Mouse (Mus musculus): ENCODE measurements around the gene Fbf1. TPM values are rescaled to one million over a fixed set of nuclear protein-coding genes. Genes with fewer than 3 reads are reported as not detected.

The Fbf1 gene
- polyA plus RNA-seq, 1 experiment from 2014 or later, result 37.3 TPM

DNA sequence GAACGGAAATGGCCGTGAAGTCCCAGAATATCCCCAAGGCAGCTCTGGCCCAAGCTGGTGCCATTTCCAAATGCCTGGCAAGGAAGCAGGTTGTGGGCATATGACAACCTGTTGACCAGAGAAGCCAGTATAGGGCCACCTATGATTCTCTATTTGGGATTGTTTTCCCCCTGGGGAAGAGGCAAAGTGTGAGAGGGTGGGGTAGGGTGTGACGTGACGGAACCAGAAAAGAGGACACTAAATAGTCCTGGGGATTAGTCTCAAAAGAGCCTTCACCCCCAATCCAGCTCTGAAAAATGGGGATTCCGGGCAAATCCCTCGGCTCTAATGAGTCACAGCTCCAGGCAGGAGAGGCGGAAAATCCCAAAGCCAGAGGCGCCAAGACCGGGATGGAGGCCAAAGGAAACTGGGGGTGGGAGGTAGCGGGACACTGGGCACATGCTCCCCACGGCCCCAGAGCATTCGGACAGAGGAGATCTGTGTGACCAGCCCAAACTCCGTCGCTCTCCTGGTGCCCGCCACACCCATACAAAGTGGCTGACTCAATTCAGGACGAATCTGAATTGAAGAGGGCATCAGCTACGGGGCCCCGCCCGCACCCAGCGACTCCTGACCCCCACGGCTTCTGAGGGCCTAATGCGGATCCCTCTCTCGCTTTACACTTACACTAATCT lies 59.4 kb downstream of the Fbf1 start:
- Histone ChIP-seq H3K4me2 (ENCODE audit: low read depth, low read length) (peak overlapping the region; percentile 71), H3K27ac (ENCODE audit: low read length) (peak overlapping the region; percentile 2; the same call in 1 of the 2 replicates), H3K4me1 (replicated peaks; ENCODE audit: control insufficient read depth, insufficient read depth, low read length) (peaks cover 58% of the 10 kb centered on the region), H3K9ac (ENCODE audit: low read length) (peak overlapping the region; percentile 77), H3K9me3 (ENCODE audit: control insufficient read depth, low read length) (no peaks in the 10 kb centered on the region), H3K27me3 (ENCODE audit: control insufficient read depth, insufficient read depth, low read depth, low read length) (peaks cover 34% of the 10 kb centered on the region), H3K36me3 (ENCODE audit: control insufficient read depth, insufficient read depth, low read length) (no peaks in the 10 kb centered on the region), H3K4me3 (ENCODE audit: low read length) (peak overlapping the region; percentile 64)
- WGBS, result 10% methylated on average over 23 of the region's 23 CpGs
- no peak for ATAC-seq (ENCODE audit: low read depth)

DNA sequence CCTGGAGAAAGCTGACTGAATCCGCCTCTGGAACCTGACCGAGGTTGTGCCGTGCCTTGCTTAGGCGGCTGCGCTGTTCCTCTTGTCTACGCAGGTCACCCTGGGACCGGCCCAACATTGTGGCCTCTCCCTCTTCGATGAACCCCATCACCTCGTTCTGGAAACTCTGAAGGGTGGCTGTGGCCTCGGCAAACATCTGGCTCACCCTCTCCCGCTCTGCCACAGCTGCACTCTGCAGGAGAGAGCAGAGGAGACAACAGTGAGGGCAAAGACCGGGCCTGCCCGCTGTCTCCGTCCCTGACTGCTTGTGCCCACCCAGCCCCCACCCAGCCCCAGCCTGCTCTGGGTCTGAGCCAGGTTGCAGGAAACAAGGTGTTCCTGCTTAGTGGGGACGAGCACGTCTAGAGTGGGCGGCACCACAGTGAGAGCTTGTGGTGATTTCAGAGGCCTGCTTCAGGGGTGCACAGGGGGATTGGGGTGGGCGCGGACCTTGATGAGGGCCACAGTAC lies 60.1 kb downstream of the Fbf1 start:
- H3K27ac ChIP-seq (ENCODE audit: low read length), result no peak overlapping the region
- 28% methylated on average over 19 of the region's 19 CpGs for WGBS

DNA sequence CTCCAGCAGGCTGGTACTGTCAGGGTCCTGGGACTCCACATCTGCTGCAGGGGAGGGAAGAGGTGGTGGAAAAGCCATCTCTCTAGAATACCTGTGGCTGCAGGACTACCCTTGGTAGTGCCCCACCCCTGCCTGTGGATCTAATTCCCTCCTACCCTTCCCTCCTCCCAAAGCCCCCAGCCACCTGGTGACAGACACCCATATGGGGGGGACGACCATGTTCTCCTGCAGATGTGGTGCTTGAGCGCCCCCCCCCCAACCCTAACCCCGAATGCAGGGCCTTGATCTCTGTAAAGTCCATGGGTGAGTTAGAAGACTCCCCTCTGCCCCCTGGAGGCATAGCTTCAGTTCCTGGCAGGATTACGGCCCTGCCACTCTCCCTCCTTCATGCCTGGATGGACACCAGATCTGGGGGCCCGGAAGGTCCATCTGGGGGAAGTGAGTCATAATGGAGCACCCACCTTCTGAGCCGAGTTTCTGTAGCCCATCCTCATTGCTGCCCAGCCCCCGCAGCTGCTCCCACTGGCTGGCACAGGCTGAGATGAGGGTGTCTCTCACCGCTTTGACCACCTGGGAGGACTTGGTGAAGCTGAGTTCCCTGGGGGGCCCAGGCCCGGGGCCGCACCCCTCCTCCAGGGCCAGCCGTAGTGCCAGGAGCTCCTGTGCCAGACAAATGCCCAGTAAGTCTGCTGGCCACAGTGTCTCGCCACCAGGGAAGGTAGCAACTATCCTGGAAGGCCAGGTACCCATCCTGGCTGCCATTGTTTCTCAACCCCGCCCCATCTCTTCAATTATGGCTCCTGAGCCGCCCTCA lies 60.8 kb downstream of the Fbf1 start:
- Histone ChIP-seq H3K4me1 (replicated peaks; ENCODE audit: control insufficient read depth, insufficient read depth, low read length) (peaks cover 67% of the 10 kb centered on the region), H3K27ac (ENCODE audit: low read length) (no peak overlapping the region), H3K4me2 (ENCODE audit: low read depth, low read length) (peak overlapping the region; percentile 71), H3K36me3 (ENCODE audit: control insufficient read depth, insufficient read depth, low read length) (no peaks in the 10 kb centered on the region), H3K9me3 (ENCODE audit: control insufficient read depth, low read length) (no peaks in the 10 kb centered on the region), H3K27me3 (ENCODE audit: control insufficient read depth, insufficient read depth, low read depth, low read length) (peaks cover 34% of the 10 kb centered on the region), H3K4me3 (ENCODE audit: low read length) (peak overlapping the region; percentile 64), H3K9ac (ENCODE audit: low read length) (peak overlapping the region; percentile 47)
- no peak for ATAC-seq (ENCODE audit: low read depth)
- 45% methylated on average over 13 of the region's 14 CpGs for WGBS

More for the DNA sequence above, 60.1 kb downstream of the Fbf1 start:
- ATAC-seq (ENCODE audit: low read depth), result no peak
- H3K4me1 ChIP-seq (replicated peaks; ENCODE audit: control insufficient read depth, insufficient read depth, low read length), result peaks cover 63% of the 10 kb centered on the region
- no peaks in the 10 kb centered on the region for H3K36me3 ChIP-seq (ENCODE audit: control insufficient read depth, insufficient read depth, low read length)
- peak overlapping the region; percentile 71 for H3K4me2 ChIP-seq (ENCODE audit: low read depth, low read length)
- H3K9ac ChIP-seq (ENCODE audit: low read length), result peak overlapping the region; percentile 77
- peaks cover 34% of the 10 kb centered on the region for H3K27me3 ChIP-seq (ENCODE audit: control insufficient read depth, insufficient read depth, low read depth, low read length)
- H3K9me3 ChIP-seq (ENCODE audit: control insufficient read depth, low read length), result no peaks in the 10 kb centered on the region
- H3K4me3 ChIP-seq (ENCODE audit: low read length), result peak overlapping the region; percentile 64

DNA sequence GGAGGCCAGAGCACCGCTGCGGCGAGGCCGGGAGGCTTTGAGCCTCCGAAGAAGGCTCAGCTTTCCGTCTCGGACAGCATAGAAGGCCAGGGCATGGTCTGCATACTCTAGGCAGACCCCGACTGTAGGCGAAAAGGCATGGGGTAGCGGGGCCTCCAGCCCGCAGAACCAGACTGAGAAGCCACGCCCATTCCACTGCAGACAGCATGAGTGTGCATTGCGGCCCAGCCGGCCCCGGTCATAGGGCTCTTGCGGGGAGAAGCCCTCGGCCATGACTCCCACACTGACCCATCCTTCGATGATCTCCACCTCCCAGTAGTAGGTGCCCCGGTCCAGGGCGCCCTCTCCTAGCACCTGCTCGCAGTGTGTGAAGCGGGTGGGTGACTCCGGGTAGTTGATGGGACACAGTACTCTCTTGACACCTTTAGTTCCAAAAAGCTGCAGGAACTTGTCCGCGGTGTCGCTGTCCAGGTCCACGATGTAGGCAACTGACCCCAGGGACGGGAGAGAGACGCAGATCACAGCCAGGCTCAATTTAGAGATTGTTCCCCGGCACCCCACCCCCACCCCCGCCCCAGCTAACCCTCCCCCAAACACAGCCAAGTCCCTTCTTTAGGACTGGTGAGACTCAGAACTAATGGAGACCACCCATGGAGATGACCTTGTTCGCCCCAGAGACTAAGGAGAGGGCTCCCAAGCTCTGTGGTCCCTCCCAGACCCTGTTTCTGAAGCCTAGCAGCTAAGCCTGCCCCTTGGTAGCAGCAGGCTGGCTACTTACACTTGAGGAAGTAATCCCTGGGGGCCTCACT lies 61.6 kb downstream of the Fbf1 start:
- no peaks in the 10 kb centered on the region for H3K9me3 ChIP-seq (ENCODE audit: control insufficient read depth, low read length)
- H3K27ac ChIP-seq (ENCODE audit: low read length), result no peak overlapping the region
- peak overlapping the region; percentile 26; the same call in 1 of the 2 replicates for H3K4me2 ChIP-seq (ENCODE audit: low read depth, low read length)
- H3K27me3 ChIP-seq (ENCODE audit: control insufficient read depth, insufficient read depth, low read depth, low read length), result peaks cover 34% of the 10 kb centered on the region
- peak overlapping the region; percentile 16; the same call in 1 of the 2 replicates for H3K4me3 ChIP-seq (ENCODE audit: low read length)
- H3K4me1 ChIP-seq (replicated peaks; ENCODE audit: control insufficient read depth, insufficient read depth, low read length), result peaks cover 76% of the 10 kb centered on the region
- no peak for ATAC-seq (ENCODE audit: low read depth)
- no peaks in the 10 kb centered on the region for H3K36me3 ChIP-seq (ENCODE audit: control insufficient read depth, insufficient read depth, low read length)
- peak overlapping the region; percentile 17; the same call in 1 of the 2 replicates for H3K9ac ChIP-seq (ENCODE audit: low read length)
- 33% methylated on average over 32 of the region's 32 CpGs for WGBS

DNA sequence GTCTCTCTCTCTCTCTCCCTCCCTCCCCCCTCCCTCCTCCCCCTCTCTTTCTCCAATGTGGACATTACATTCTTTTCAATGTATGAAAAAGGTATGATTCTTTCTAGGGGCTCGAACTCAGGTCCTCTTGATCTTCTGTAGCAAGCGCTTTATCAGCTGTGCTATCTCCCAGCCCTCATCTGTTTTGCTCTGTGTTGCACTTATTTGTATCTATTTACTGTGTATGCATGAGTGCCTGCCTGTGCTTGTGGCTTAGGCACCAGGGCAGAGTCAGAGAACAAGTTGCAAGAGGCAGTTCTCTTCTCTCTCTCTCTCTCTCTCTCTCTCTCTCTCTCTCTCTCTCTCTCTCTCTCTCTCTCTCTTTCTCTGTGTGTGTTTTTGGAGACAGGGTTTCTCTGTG lies 62.9 kb downstream of the Fbf1 start:
- Histone ChIP-seq H3K4me1 (replicated peaks; ENCODE audit: control insufficient read depth, insufficient read depth, low read length) (peaks cover 83% of the 10 kb centered on the region), H3K27ac (ENCODE audit: low read length) (no peak overlapping the region; the same call in 1 of the 2 replicates)
- WGBS, result 87% methylated on average over 2 of the region's 2 CpGs

DNA sequence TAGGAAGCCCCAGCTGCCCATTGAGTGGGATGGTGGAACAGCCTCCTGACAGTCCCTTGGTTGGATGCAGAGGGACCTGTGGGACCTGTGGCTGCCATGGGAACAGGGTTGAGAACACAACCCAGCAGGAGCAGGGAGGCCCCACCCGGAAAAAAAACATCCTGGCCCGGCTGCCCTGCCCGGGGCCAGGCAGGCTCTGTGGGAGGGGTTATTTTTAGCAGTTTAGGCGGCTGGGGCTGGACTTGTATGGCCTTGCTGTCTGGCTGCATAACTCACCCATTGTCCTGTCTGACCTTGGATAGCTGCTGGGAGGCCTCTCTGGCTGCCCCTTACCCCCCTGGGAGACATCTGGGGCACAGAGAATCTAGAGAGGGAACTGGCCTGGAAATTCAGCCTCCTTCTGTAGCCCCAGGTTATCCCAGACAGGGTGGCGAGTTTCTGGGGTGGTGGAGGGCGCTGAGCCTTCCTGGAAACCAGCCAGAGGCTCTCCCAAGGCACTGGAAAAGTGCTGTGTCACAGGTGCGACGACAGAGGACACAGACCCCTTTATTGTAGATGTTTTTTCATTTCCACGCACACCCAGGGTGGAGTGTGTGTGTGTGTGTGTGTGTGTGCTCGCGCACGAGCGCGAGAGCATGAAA lies 63.8 kb downstream of the Fbf1 start:
- no peaks in the 10 kb centered on the region for H3K9me3 ChIP-seq (ENCODE audit: control insufficient read depth, low read length)
- H3K4me2 ChIP-seq (ENCODE audit: low read depth, low read length), result peak overlapping the region; percentile 12
- H3K4me3 ChIP-seq (ENCODE audit: low read length), result no peak overlapping the region
- H3K4me1 ChIP-seq (replicated peaks; ENCODE audit: control insufficient read depth, insufficient read depth, low read length), result peaks cover 76% of the 10 kb centered on the region
- ATAC-seq (ENCODE audit: low read depth), result peak; percentile 67
- H3K27ac ChIP-seq (ENCODE audit: low read length), result peak overlapping the region; percentile 88
- 30% methylated on average over 14 of the region's 14 CpGs for WGBS
- H3K36me3 ChIP-seq (ENCODE audit: control insufficient read depth, insufficient read depth, low read length), result no peaks in the 10 kb centered on the region
- peak overlapping the region; percentile 54 for H3K9ac ChIP-seq (ENCODE audit: low read length)
- H3K27me3 ChIP-seq (ENCODE audit: control insufficient read depth, insufficient read depth, low read depth, low read length), result peaks cover 22% of the 10 kb centered on the region

More for the DNA sequence above, 62.9 kb downstream of the Fbf1 start:
- no peaks in the 10 kb centered on the region for H3K9me3 ChIP-seq (ENCODE audit: control insufficient read depth, low read length)
- H3K36me3 ChIP-seq (ENCODE audit: control insufficient read depth, insufficient read depth, low read length), result no peaks in the 10 kb centered on the region
- no peak for ATAC-seq (ENCODE audit: low read depth)
- H3K4me2 ChIP-seq (ENCODE audit: low read depth, low read length), result no peak overlapping the region
- H3K4me3 ChIP-seq (ENCODE audit: low read length), result no peak overlapping the region
- peaks cover 31% of the 10 kb centered on the region for H3K27me3 ChIP-seq (ENCODE audit: control insufficient read depth, insufficient read depth, low read depth, low read length)
- no peak overlapping the region for H3K9ac ChIP-seq (ENCODE audit: low read length)

DNA sequence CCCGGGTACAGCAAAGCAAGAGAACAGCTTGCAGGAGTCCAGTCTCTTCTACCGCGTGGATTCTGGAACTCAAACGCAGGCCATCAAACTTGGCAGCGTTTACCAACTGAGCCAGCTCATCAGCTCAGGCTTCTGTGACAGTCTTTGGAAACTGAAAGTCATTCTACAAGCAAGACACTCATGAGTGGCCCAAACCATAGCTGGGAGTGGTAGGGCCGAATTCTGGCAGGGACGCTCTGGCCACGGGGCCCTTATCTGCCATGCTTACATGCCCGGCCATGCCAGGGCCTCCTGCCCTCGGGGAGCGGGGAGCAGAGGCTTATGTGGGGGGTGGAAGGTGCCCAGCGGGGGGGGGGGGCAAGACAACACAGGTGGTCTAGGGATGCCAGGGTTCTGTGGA lies 64.4 kb downstream of the Fbf1 start:
- no peak for ATAC-seq (ENCODE audit: low read depth)
- Histone ChIP-seq H3K9ac (ENCODE audit: low read length) (0 out of 2 replicates have a peak overlapping the region, but pooled peaks have one; percentile 33), H3K27ac (ENCODE audit: low read length) (peak overlapping the region; percentile 88), H3K4me3 (ENCODE audit: low read length) (no peak overlapping the region), H3K9me3 (ENCODE audit: control insufficient read depth, low read length) (no peaks in the 10 kb centered on the region), H3K36me3 (ENCODE audit: control insufficient read depth, insufficient read depth, low read length) (no peaks in the 10 kb centered on the region), H3K4me1 (replicated peaks; ENCODE audit: control insufficient read depth, insufficient read depth, low read length) (peaks cover 74% of the 10 kb centered on the region), H3K27me3 (ENCODE audit: control insufficient read depth, insufficient read depth, low read depth, low read length) (peaks cover 17% of the 10 kb centered on the region), H3K4me2 (ENCODE audit: low read depth, low read length) (no peak overlapping the region)
- 58% methylated on average over 11 of the region's 12 CpGs for WGBS

DNA sequence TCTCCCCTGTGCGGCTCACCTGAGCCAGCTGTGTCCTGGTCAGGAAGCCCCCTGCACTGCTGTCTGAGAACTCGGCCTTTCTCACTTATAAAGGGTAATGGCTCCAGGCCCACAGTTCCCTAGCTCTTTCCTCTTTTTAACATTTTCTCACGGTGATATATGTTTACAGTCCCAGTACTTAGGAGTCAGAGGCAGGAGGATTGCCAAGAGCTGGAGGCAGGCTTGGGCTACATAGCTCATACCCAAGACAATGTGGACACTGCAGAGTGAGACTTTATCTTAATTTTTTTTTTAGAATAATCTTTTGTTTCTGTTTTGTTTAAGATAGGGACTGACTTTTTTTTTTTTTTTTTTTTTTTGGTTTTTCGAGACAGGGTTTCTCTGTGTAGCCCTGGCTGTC lies 65.5 kb downstream of the Fbf1 start:
- Histone ChIP-seq H3K27ac (ENCODE audit: low read length) (peak overlapping the region; percentile 92), H3K4me3 (ENCODE audit: low read length) (no peak overlapping the region), H3K36me3 (ENCODE audit: control insufficient read depth, insufficient read depth, low read length) (no peaks in the 10 kb centered on the region), H3K9me3 (ENCODE audit: control insufficient read depth, low read length) (no peaks in the 10 kb centered on the region), H3K4me1 (replicated peaks; ENCODE audit: control insufficient read depth, insufficient read depth, low read length) (peaks cover 63% of the 10 kb centered on the region), H3K9ac (ENCODE audit: low read length) (peak overlapping the region; percentile 50), H3K27me3 (ENCODE audit: control insufficient read depth, insufficient read depth, low read depth, low read length) (peaks cover 6% of the 10 kb centered on the region), H3K4me2 (ENCODE audit: low read depth, low read length) (peak overlapping the region; percentile 7; the same call in 1 of the 2 replicates)
- ATAC-seq (ENCODE audit: low read depth), result no peak
- 47% methylated on average over 3 of the region's 4 CpGs for WGBS

All from lung, embryonic 16.5 days (tissue).